Mouse (Mus musculus) liver, embryonic 13.5 days (tissue): ENCODE measurements around the gene Pgap3. TPM values are rescaled to one million over a fixed set of nuclear protein-coding genes. Genes with fewer than 3 reads are reported as not detected.

Experiments used
- ATAC-seq: fragments of 200-750 bp; cut with Nextera tagmentation; 2 replicates; pipeline ENCODE4 v1.8.0; 2017; ENCODE audit warnings: low read depth, mild to moderate bottlenecking, moderate number of reproducible peaks, moderate library complexity
- DNase-seq: peaks from one replicate; pipeline ENCODE4 v3.0.0; 2022
- H3K27ac ChIP-seq: fragments of 300-500 bp; sonication (generic); 2 replicates; pipeline ENCODE4 v1.5.1; 2015; ENCODE audit warnings: moderate library complexity, mild to moderate bottlenecking, inconsistent platforms
- H3K27me3 ChIP-seq: fragments of 300-500 bp; sonication (generic); 2 replicates; pipeline ENCODE4 v1.6.1; 2015; ENCODE audit warnings: mild to moderate bottlenecking, inconsistent platforms
- H3K36me3 ChIP-seq: fragments of 300-500 bp; sonication (generic); 2 replicates; pipeline ENCODE4 v1.6.1; 2015; ENCODE audit warnings: mild to moderate bottlenecking, inconsistent platforms
- H3K4me1 ChIP-seq: fragments of 300-500 bp; sonication (generic); replicated peaks from 2 replicates; pipeline ENCODE4 v1.6.1; 2015; ENCODE audit warnings: inconsistent platforms
- H3K4me2 ChIP-seq: fragments of 300-500 bp; sonication (generic); 2 replicates; pipeline ENCODE4 v1.6.1; 2015; ENCODE audit warnings: inconsistent platforms, mild to moderate bottlenecking, moderate library complexity
- H3K4me3 ChIP-seq: fragments of 300-500 bp; sonication (generic); replicated peaks from 2 replicates; pipeline ENCODE4 v1.5.1; 2015; ENCODE audit warnings: mild to moderate bottlenecking, inconsistent platforms
- H3K9ac ChIP-seq: fragments of 300-500 bp; sonication (generic); 2 replicates; pipeline ENCODE4 v1.6.1; 2015; ENCODE audit warnings: mild to moderate bottlenecking, inconsistent platforms
- H3K9me3 ChIP-seq: fragments of 300-500 bp; sonication (generic); replicated peaks from 2 replicates; pipeline ENCODE4 v1.6.1; 2016; ENCODE audit warnings: inconsistent platforms
- WGBS: fragments of 180-500 bp; shearing (Covaris S2); methylation state at CpG from one replicate; pipeline ENCODE4 v1.1.7; 2015; ENCODE audit not compliant: insufficient replicate concordance; 5-methylcytosine and 5-hydroxymethylcytosine counted together
- polyA plus RNA-seq: library from polyadenylated mRNA; unstranded; fragments of >200 nt; fragmentation: Nextera tagmentation; extraction: Ambion mirVana; gene quantifications from 2 replicates; pipeline ENCODE4 v1.2.1, GENCODE M21; 2015

Pgap3 gene
- polyA plus RNA-seq, 1 experiment from 2014 or later: 3.1 TPM

DNA sequence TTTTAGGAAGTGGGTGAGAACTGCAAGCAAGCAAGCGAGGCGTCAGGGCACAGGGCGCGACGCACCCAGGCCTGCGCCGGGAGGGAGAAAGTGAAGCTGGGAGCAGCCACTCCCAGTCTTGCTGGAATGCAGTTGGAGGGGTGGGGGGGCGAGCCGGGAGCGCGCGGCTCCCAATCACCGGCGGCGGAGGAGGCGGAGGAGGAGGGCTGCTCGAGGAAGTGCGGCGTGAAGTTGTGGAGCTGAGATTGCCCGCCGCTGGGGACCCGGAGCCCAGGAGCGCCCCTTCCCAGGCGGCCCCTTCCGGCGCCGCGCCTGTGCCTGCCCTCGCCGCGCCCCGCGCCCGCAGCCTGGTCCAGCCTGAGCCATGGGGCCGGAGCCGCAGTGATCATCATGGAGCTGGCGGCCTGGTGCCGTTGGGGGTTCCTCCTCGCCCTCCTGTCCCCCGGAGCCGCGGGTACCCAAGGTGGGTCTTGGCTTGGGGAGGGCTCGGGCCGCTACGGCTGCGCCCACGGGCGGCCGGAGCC lies 12.0 kb upstream of the Pgap3 start, which contains the start of gene Erbb2:
Erbb2 (plus strand) TSS at position 198 of the 524 bp plus-strand sequence.
- no peaks in the 10 kb centered on the region for H3K36me3 ChIP-seq
- WGBS: 1% methylated on average over 41 of the region's 49 CpGs
- H3K9me3 ChIP-seq: no peaks in the 10 kb centered on the region
- ATAC-seq: peak; percentile 49
- H3K27ac ChIP-seq: peak within 1 kb of the TSS; percentile 39; the same call in 1 of the 2 replicates
- peak within 1 kb of the TSS; percentile 62 for H3K4me3 ChIP-seq
- H3K4me1 ChIP-seq: peaks cover 15% of the 10 kb centered on the region
- H3K4me2 ChIP-seq: peak within 1 kb of the TSS; percentile 56
- H3K9ac ChIP-seq: peak within 1 kb of the TSS; percentile 64
- DNase-seq: no peak
- H3K27me3 ChIP-seq: peaks cover 77% of the 10 kb centered on the region

DNA sequence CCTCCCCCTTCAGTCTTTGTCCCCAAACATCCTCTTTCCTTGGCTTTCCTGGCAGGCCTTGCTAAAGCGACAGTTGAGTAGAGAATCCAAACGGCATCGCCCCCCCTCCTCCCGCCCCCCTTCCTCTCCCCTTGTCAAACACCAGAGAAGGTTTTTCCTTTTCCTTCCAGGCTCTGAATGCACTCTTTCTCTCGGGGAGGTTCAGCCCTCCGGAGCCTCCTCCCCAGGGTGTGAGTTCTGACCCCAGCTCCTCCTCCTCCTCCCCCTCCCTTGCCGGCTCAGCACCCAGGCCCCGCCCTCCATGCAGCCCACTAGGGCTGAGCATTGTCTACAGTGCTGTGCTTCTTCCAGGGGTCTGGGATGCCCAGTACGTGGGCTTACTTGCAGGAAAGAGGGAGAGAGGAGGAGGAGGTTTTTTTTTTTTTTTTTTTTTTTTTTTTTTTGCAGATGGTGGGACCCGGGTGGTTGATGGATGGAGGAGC lies 9.1 kb upstream of the Pgap3 start:
- H3K4me3 ChIP-seq: no peak overlapping the region
- H3K9me3 ChIP-seq: no peaks in the 10 kb centered on the region
- H3K4me1 ChIP-seq: peaks cover 12% of the 10 kb centered on the region
- ATAC-seq (peak; percentile 34), DNase-seq (no peak)
- H3K36me3 ChIP-seq: no peaks in the 10 kb centered on the region
- no peak overlapping the region for H3K27ac ChIP-seq
- 10% methylated on average over 10 of the region's 10 CpGs for WGBS
- H3K27me3 ChIP-seq: peaks cover 55% of the 10 kb centered on the region
- no peak overlapping the region for H3K9ac ChIP-seq
- no peak overlapping the region for H3K4me2 ChIP-seq

DNA sequence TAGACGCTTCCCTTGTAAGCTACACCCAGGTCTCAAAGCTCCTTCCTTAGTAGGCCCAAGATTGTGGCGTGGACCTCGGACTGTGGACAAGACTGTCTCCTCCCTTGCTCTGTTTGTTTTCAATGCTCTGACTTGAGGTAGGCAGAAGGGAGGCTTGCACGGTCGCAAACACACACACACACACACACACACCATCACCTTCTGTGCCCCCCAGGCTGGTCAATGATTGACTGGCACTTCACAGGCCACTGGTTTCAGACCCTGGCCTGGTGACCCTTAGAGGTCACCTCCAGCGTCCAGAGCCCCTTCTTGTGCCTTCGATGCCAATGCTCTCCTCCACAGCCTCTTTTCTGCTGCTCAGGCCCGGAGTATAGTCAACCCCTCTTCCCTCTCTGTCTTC lies 8.6 kb upstream of the Pgap3 start:
- Histone ChIP-seq H3K36me3 (no peaks in the 10 kb centered on the region), H3K27me3 (peaks cover 50% of the 10 kb centered on the region), H3K9me3 (no peaks in the 10 kb centered on the region), H3K27ac (no peak overlapping the region), H3K4me3 (no peak overlapping the region), H3K4me1 (peaks cover 10% of the 10 kb centered on the region; the same call in 1 of the 2 replicates), H3K9ac (no peak overlapping the region), H3K4me2 (no peak overlapping the region)
- WGBS: 51% methylated on average over 8 of the region's 8 CpGs
- no peak for DNase-seq
- peak; percentile 15; the same call in 1 of the 2 replicates for ATAC-seq

DNA sequence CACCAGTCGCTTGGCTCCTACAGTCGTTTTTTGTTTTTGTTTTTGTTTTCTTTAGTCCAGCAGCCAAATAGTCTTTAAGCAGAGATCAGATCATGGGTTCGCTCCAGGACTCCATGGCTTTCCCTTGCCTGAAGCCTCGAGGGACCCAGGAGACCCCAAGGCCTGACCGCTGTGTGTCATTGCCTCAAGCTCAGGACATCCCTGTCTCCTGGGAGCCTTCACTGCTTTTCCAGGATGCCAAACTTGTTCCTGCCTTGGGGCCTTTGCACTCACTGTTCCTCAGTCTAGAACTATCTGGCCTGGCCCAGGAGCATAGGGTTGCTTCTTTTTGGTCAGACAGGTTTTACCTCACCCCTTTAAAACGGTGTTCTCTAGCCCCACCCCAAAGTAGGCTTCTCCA lies 6.3 kb upstream of the Pgap3 start:
- no peak overlapping the region for H3K4me2 ChIP-seq
- no peaks in the 10 kb centered on the region for H3K36me3 ChIP-seq
- 56% methylated on average over 6 of the region's 6 CpGs for WGBS
- H3K4me1 ChIP-seq: peaks cover 9% of the 10 kb centered on the region; the same call in 1 of the 2 replicates
- H3K27me3 ChIP-seq: peaks cover 36% of the 10 kb centered on the region
- H3K27ac ChIP-seq: no peak overlapping the region
- no peaks in the 10 kb centered on the region for H3K9me3 ChIP-seq
- ATAC-seq: no peak
- no peak overlapping the region for H3K9ac ChIP-seq
- DNase-seq: no peak
- H3K4me3 ChIP-seq: no peak overlapping the region

DNA sequence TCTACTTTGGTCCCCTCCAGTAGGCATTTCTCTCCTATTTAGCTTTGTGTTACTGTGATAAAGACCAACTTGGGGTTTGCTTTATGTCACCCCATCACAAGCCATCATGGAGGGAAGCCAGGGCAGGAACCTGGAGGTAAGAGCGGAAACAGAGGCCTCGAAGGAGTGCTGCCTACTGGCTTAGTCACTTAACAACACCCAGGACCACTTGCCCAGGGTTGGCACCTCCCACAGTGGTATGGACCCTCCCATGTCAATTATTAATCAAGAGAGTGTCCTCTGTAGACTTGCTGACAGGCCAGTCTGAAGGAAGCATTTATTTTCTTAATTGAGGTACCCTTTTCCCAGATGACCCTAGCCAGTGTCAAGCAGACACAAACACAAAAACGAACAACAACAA lies 526 bp upstream of the Pgap3 start:
- H3K4me3 ChIP-seq: peak overlapping the region; percentile 84
- peaks cover 9% of the 10 kb centered on the region; the same call in 1 of the 2 replicates for H3K27me3 ChIP-seq
- peak overlapping the region; percentile 90; the same call in 1 of the 2 replicates for H3K27ac ChIP-seq
- WGBS: 58% methylated on average over 3 of the region's 3 CpGs
- H3K9me3 ChIP-seq: no peaks in the 10 kb centered on the region
- H3K9ac ChIP-seq: peak overlapping the region; percentile 79
- peaks cover 18% of the 10 kb centered on the region for H3K4me1 ChIP-seq
- DNase-seq: no peak
- H3K36me3 ChIP-seq: 0 out of 2 replicates have a peak, but pooled peaks cover 2% of the 10 kb centered on the region
- H3K4me2 ChIP-seq: peak overlapping the region; percentile 79
- no peak for ATAC-seq

DNA sequence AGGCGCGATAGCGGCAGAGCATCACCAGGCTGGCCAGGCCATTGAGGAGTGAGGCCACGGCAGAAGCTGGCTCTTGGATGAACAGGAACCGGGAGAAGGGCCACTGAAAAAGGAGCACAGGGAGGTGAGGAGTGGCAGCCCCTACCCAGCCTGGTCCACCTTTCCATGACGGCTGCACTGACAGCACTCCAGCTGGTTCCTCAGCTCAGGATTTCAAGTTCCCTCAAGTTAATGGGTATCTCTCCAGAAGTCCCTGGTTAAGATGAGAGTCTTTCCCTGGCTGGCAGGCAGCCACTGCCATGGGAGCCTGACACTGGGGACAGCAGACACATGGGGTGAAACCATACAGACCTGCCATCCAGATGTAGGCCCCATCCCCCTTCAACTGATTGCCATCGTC lies 2.3 kb downstream of the Pgap3 start:
- no peak overlapping the region for H3K4me3 ChIP-seq
- H3K27me3 ChIP-seq: 0 out of 2 replicates have a peak, but pooled peaks cover 2% of the 10 kb centered on the region
- no peak overlapping the region for H3K9ac ChIP-seq
- no peak overlapping the region for H3K4me2 ChIP-seq
- no peak overlapping the region for H3K27ac ChIP-seq
- H3K4me1 ChIP-seq: peaks cover 44% of the 10 kb centered on the region
- ATAC-seq (no peak), DNase-seq (no peak)
- 78% methylated on average over 7 of the region's 7 CpGs for WGBS
- H3K36me3 ChIP-seq: 0 out of 2 replicates have a peak, but pooled peaks cover 2% of the 10 kb centered on the region
- no peaks in the 10 kb centered on the region for H3K9me3 ChIP-seq

DNA sequence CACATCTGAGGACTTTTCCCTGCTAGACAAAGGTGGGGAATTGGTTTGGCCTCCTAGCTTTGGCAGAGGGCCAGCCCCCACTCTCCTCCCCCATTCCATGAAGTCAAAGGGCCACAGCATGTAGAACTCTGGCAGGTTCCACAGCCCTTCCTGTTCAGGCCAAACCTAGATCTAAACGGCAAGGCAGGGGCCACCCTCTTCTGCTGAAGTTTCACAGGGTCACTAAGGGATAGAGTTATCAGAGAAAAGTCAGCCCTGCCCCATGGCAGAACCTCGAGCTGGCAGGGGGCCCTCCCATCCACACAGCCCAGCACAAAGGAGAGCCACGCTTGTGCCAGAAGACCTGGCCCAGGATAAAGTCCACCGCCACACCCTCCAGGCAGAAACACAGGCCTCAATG lies 5.2 kb downstream of the Pgap3 start:
- Histone ChIP-seq H3K4me3 (no peak overlapping the region), H3K4me1 (peaks cover 52% of the 10 kb centered on the region), H3K36me3 (0 out of 2 replicates have a peak, but pooled peaks cover 2% of the 10 kb centered on the region), H3K27me3 (peaks cover 7% of the 10 kb centered on the region; the same call in 1 of the 2 replicates), H3K9ac (peak overlapping the region; percentile 30; the same call in 1 of the 2 replicates), H3K4me2 (no peak overlapping the region), H3K9me3 (no peaks in the 10 kb centered on the region), H3K27ac (peak overlapping the region; percentile 80)
- ATAC-seq (peak; percentile 57), DNase-seq (peak; percentile 34)
- 16% methylated on average over 4 of the region's 4 CpGs for WGBS

DNA sequence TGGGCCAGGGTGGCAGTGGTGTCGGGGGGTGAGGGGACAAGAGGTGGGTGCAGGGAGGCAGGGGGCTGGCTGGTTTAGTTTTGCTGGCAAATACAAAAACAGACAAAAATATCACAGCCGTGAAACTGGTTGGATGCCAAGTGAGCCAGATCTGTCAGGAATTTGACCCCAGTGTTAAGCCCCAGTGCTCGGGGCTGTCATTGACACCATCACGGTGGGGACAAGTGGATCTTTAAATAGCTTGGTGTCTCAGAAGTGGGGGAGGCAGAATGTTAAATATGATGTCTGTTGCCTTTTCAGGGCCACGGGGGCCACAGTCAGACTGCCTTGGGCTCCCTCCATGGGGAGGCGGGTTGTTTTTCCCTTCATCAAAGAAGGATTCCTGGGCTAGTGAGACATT lies 6.0 kb downstream of the Pgap3 start:
- Histone ChIP-seq H3K36me3 (0 out of 2 replicates have a peak, but pooled peaks cover 2% of the 10 kb centered on the region), H3K9me3 (no peaks in the 10 kb centered on the region), H3K27ac (peak overlapping the region; percentile 80), H3K9ac (no peak overlapping the region), H3K27me3 (peaks cover 10% of the 10 kb centered on the region; the same call in 1 of the 2 replicates), H3K4me2 (no peak overlapping the region), H3K4me3 (no peak overlapping the region), H3K4me1 (peaks cover 47% of the 10 kb centered on the region)
- DNase-seq (no peak), ATAC-seq (no peak)
- WGBS: 58% methylated on average over 6 of the region's 6 CpGs

DNA sequence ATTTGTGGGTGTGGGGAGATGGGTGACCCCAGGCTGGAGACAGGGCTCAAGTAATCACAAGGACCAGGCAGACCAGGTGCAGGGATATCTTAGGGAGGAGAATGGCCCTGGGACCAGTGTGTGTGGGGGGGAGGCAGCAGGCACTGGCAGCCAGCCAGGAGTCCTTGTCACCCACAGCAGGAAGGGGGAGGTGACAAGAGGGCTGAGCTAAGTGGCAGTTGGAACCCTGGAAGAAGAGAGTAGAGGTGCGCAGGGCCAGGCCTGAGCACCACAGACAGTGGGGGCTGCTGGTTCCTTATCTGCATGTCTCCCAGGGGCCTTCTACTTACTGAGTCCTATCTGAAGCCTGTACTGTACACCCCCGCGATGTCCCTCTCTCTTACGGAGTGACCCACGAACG lies 7.0 kb downstream of the Pgap3 start:
- 0 out of 2 replicates have a peak, but pooled peaks cover 2% of the 10 kb centered on the region for H3K36me3 ChIP-seq
- DNase-seq: peak; percentile 60
- H3K27ac ChIP-seq: peak overlapping the region; percentile 80
- H3K27me3 ChIP-seq: peaks cover 20% of the 10 kb centered on the region
- peak overlapping the region; percentile 55 for H3K9ac ChIP-seq
- H3K9me3 ChIP-seq: no peaks in the 10 kb centered on the region
- peak overlapping the region; percentile 57 for H3K4me2 ChIP-seq
- ATAC-seq: peak; percentile 76
- H3K4me1 ChIP-seq: peaks cover 50% of the 10 kb centered on the region
- 10% methylated on average over 6 of the region's 6 CpGs for WGBS
- 0 out of 2 replicates have a peak overlapping the region, but pooled peaks have one; percentile 7 for H3K4me3 ChIP-seq

DNA sequence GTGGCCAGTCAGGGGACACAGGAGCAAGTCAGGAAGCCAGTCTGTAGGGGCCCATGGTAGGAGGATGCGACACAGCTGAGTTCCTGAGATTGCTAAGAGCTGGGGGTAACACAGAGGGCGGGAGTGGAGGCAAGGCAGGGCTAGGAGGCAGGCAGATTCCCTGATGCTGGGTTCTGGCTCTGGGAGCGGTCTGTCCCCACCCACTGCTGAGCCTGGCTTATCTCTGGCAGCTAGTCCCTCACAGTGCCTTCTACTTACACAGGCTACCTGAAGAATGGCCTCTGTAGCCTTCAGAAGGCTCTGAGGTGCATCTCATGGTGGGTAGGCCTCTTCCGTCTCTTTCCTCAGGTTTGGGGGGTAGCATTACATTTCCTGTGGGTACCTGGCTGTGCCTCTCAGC lies 7.6 kb downstream of the Pgap3 start:
- DNase-seq: peak; percentile 63
- ATAC-seq: peak; percentile 82
- peak overlapping the region; percentile 55 for H3K9ac ChIP-seq
- H3K27ac ChIP-seq: peak overlapping the region; percentile 80
- H3K4me1 ChIP-seq: peaks cover 50% of the 10 kb centered on the region
- no peaks in the 10 kb centered on the region for H3K9me3 ChIP-seq
- H3K27me3 ChIP-seq: peaks cover 27% of the 10 kb centered on the region
- 18% methylated on average over 4 of the region's 4 CpGs for WGBS
- 0 out of 2 replicates have a peak, but pooled peaks cover 2% of the 10 kb centered on the region for H3K36me3 ChIP-seq
- 0 out of 2 replicates have a peak overlapping the region, but pooled peaks have one; percentile 7 for H3K4me3 ChIP-seq
- peak overlapping the region; percentile 57 for H3K4me2 ChIP-seq

DNA sequence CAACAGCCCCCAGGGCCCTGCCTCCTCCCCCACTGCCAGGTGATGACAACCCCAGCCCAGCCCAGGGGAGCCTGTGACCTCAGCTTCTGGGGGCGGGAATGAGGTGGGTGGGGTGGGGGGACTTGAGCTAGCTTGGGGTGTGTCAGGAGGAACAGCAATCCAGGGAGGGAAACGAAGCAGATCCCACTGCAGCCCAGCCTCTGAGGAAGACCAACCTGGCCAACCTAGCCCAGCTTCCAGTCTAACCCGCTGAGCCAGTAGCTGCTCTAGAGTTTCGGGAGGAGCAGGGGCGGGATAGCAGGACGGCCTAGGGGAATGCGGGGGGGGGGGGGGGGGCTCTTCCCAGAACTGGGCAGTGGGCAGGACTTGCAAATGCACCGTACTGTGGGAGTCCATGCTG lies 8.3 kb downstream of the Pgap3 start:
- 31% methylated on average over 8 of the region's 8 CpGs for WGBS

More for the DNA sequence above, 8.3 kb downstream of the Pgap3 start:
- Histone ChIP-seq H3K36me3 (no peaks in the 10 kb centered on the region), H3K9ac (peak overlapping the region; percentile 39; the same call in 1 of the 2 replicates), H3K4me1 (peaks cover 50% of the 10 kb centered on the region), H3K9me3 (no peaks in the 10 kb centered on the region), H3K4me3 (no peak overlapping the region), H3K27ac (peak overlapping the region; percentile 80; the same call in 1 of the 2 replicates), H3K4me2 (peak overlapping the region; percentile 57; the same call in 1 of the 2 replicates), H3K27me3 (peaks cover 33% of the 10 kb centered on the region)
- ATAC-seq: no peak
- no peak for DNase-seq
